Mouse (Mus musculus) spleen, adult 18-20 months (tissue): Measurements from ENCODE around the gene Sgk2.

Source experiments
- DNase-seq, 2 experiments: peaks; one replicate each; pipeline ENCODE4 v3.0.0; 2022; ENCODE audit warnings: mixed read lengths in 2 of 2

Gene Sgk2

DNA sequence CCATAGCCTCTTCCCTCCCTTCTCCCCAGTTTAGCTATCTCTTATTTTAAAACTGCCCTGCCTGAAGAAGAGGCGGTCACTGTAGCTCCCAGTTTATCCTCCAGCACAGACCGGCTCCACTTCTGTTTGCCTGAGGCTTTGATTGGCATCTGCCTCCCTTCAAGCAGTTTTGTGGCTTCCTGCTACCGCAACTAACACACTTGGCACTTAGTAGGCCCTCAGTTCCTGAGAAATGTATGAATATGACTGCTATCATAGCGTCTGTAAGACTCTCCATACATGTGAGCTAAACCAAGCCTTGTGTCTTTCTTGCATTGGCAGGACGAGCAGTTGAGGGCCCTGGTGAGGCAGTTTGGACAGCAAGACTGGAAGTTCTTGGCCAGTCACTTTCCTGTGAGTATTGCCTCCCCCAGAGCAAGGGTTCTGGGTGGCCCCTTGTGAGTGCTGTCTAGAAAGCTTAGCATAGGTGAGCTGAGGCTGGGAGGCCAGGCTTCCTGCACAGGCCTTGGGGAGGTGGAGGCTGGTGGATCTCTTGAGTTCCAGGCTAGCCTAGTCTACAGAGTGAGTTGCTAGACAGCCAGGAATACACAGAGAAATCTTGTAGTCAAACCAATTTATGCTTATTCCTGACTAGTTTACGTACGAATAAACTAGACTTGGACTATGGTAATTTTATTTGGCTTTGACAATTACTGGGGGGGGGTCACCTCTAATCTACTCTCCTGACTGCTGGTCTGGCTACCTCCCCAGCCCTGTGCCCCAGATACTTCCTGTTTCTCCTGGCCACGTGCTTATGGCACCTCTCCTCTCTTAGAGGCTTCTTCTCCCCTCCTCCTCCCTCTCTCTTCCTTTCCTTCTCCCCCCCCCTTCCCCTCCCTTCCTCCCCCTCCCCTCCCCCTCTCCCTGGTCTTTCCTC, 74.3 kb downstream of the Sgk2 start:
- DNase-seq = no peak

GRCm38 (mm10) chr2:163062119-163062508, 75.0 kb downstream of the Sgk2 start:
- DNase-seq = no peak
